Mouse (Mus musculus): ENCODE measurements around the gene Map3k14. TPM values are rescaled to one million over a fixed set of nuclear protein-coding genes. Genes with fewer than 3 reads are reported as not detected.
A peak's percentile ranks its signal among the peaks of the same experiment; 100 is the strongest.

The Map3k14 gene
- total and polyA plus RNA-seq, 3 experiments = 0.39 to 0.99 TPM; not detected in 1

GRCm38 (mm10) chr11:103257938-103258481, 9.3 kb downstream of the Map3k14 start (continued):
- 0 out of 2 replicates have a peak, but pooled peaks have one; percentile 21 for TF ChIP-seq NRF1 (IDR thresholded peaks at IDR 0.05; ENCODE audit: insufficient read depth, low read depth, low read length, poor library complexity, severe bottlenecking)

- no peak for TF ChIP-seq BHLHE40 (IDR thresholded peaks at IDR 0.05; ENCODE audit: borderline replicate concordance, low read depth, low read length)
- TF ChIP-seq POLR2AphosphoS2 (IDR thresholded peaks at IDR 0.05; ENCODE audit: low read length) = no peak
- TF ChIP-seq USF1 (IDR thresholded peaks at IDR 0.05; ENCODE audit: low read depth, low read length) = no peak
- no peak for TF ChIP-seq CHD2 (IDR thresholded peaks at IDR 0.05; ENCODE audit: low read length)
- TF ChIP-seq RCOR1 (IDR thresholded peaks at IDR 0.05; ENCODE audit: low read depth, low read length) = no peak
- no peak for TF ChIP-seq EP300 (IDR thresholded peaks at IDR 0.05; ENCODE audit: low read depth in 1 of 2, low read length in 2 of 2)
- Histone ChIP-seq H3K79me2 (ENCODE audit: control insufficient read depth, insufficient read depth, low read length, poor library complexity) (no peaks in the 10 kb centered on the region; the same call in 1 of the 2 replicates), H3K27me3 (ENCODE audit: control insufficient read depth in 1 of 2, insufficient read depth in 2 of 2, low read length in 2 of 2) (no peaks in the 10 kb centered on the region), H3K4me1 (ENCODE audit: control insufficient read depth in 1 of 2, insufficient read depth in 2 of 2, low read length in 2 of 2) (peaks cover 0 to 23% of the 10 kb centered on the region in 2 experiments; a peak in 3 of 4 replicates), H3K9me3 (replicated peaks; ENCODE audit: insufficient read depth, low read length) (no peaks in the 10 kb centered on the region), H3K9ac (ENCODE audit: control insufficient read depth, low read depth, low read length, poor library complexity, severe bottlenecking) (no peak overlapping the region), H3K36me3 (ENCODE audit: control insufficient read depth in 1 of 2, insufficient read depth in 2 of 2, low read length in 2 of 2) (peaks cover 0 to 18% of the 10 kb centered on the region in 2 experiments; a peak in 2 of 4 replicates), H3K27ac (ENCODE audit: control insufficient read depth, low read depth, low read length) (no peak overlapping the region), H3K4me3 (ENCODE audit: control insufficient read depth in 1 of 2, insufficient read depth in 1 of 2, low read depth in 2 of 2, low read length in 2 of 2) (no peak overlapping the region)
- DNase-seq (ENCODE audit: low read depth, low spot score) = no peak
These were observed 13.7 kb downstream of the Map3k14 start for GRCm38 (mm10) chr11:103253605-103254004.

DNA sequence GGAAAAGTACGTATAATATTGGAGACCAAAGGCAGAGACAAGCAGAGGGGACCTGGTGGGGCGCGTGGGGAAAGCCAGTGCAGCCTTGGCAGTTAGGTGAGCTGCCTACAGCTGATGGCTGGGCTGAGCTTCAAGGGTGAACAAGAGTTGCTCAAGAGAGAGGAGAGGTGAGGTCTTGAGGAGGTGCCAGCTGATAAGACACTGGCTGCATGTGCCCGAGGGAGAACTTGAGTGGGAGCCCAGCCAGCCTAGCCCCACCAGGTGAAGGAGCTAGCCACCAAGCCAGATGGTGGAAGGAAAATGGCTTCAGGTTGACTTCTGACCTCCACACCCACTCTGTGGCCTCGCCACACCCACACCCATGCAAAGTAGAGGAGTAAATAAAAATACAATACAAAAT, 14.9 kb downstream of the Map3k14 start:
- no peak overlapping the region for H3K27ac ChIP-seq (ENCODE audit: control insufficient read depth, low read depth, low read length)
- H3K27me3 ChIP-seq (ENCODE audit: control insufficient read depth in 1 of 2, insufficient read depth in 2 of 2, low read length in 2 of 2) = no peaks in the 10 kb centered on the region
- peaks cover 2 to 15% of the 10 kb centered on the region in 2 experiments; a peak in 3 of 4 replicates for H3K4me1 ChIP-seq (ENCODE audit: control insufficient read depth in 1 of 2, insufficient read depth in 2 of 2, low read length in 2 of 2)
- no peaks in the 10 kb centered on the region; the same call in 1 of the 2 replicates for H3K79me2 ChIP-seq (ENCODE audit: control insufficient read depth, insufficient read depth, low read length, poor library complexity)
- no peak for TF ChIP-seq SIN3A (IDR thresholded peaks at IDR 0.05; ENCODE audit: low read length)
- TF ChIP-seq USF1 (IDR thresholded peaks at IDR 0.05; ENCODE audit: low read depth, low read length) = no peak
- TF ChIP-seq POLR2A (IDR thresholded peaks at IDR 0.05; ENCODE audit: control insufficient read depth in 1 of 2, insufficient read depth in 1 of 2, low read depth in 1 of 2, low read length in 2 of 2, poor library complexity in 1 of 2) = no peak
- TF ChIP-seq MAZ (IDR thresholded peaks at IDR 0.05; ENCODE audit: low read depth, low read length) = no peak
- no peak for TF ChIP-seq ZKSCAN1 (IDR thresholded peaks at IDR 0.05; ENCODE audit: low read depth, low read length)
- TF ChIP-seq CHD2 (IDR thresholded peaks at IDR 0.05; ENCODE audit: low read length) = no peak
- TF ChIP-seq E2F4 (IDR thresholded peaks at IDR 0.05; ENCODE audit: borderline replicate concordance, low read depth, low read length) = no peak
- no peak for TF ChIP-seq MAX (IDR thresholded peaks at IDR 0.05; ENCODE audit: low read length)
- TF ChIP-seq HCFC1 (IDR thresholded peaks at IDR 0.05; ENCODE audit: low read depth, low read length) = no peak
- no peak for TF ChIP-seq CTCF (IDR thresholded peaks at IDR 0.05 in 2 of 3, conservative IDR thresholded peaks at IDR 0.05 in 1 of 3; ENCODE audit: control insufficient read depth in 1 of 3, insufficient read depth in 1 of 3, low read depth in 2 of 3, low read length in 3 of 3, poor library complexity in 1 of 3, severe bottlenecking in 1 of 3)
- TF ChIP-seq ZC3H11A (IDR thresholded peaks at IDR 0.05; ENCODE audit: low read depth, low read length) = no peak
- no peak for TF ChIP-seq BHLHE40 (IDR thresholded peaks at IDR 0.05; ENCODE audit: borderline replicate concordance, low read depth, low read length)
- no peak for TF ChIP-seq NELFE (IDR thresholded peaks at IDR 0.05; ENCODE audit: low read depth, low read length)
- no peak for TF ChIP-seq ZNF384 (IDR thresholded peaks at IDR 0.05; ENCODE audit: low read depth, low read length)
- TF ChIP-seq UBTF (IDR thresholded peaks at IDR 0.05; ENCODE audit: borderline replicate concordance, insufficient read depth, low read depth, low read length) = no peak
- no peak for TF ChIP-seq NRF1 (IDR thresholded peaks at IDR 0.05; ENCODE audit: insufficient read depth, low read depth, low read length, poor library complexity, severe bottlenecking)
- no peak for TF ChIP-seq RAD21 (IDR thresholded peaks at IDR 0.05; ENCODE audit: low read depth, low read length)
- no peak for TF ChIP-seq TCF12 (IDR thresholded peaks at IDR 0.05; ENCODE audit: low read depth, low read length)
- H3K4me3 ChIP-seq (ENCODE audit: control insufficient read depth in 1 of 2, insufficient read depth in 1 of 2, low read depth in 2 of 2, low read length in 2 of 2) = no peak overlapping the region
- H3K9ac ChIP-seq (ENCODE audit: control insufficient read depth, low read depth, low read length, poor library complexity, severe bottlenecking) = no peak overlapping the region
- no peaks in the 10 kb centered on the region for H3K9me3 ChIP-seq (replicated peaks; ENCODE audit: insufficient read depth, low read length)
- DNase-seq (ENCODE audit: low read depth, low spot score) = no peak
- H3K36me3 ChIP-seq (ENCODE audit: control insufficient read depth in 1 of 2, insufficient read depth in 2 of 2, low read length in 2 of 2) = peaks cover 0 to 12% of the 10 kb centered on the region in 2 experiments; a peak in 2 of 4 replicates

All from MEL (cell line).